Mouse (Mus musculus) liver, embryonic 15.5 days (tissue): ENCODE results near the gene Ttc16. TPM values are rescaled to one million over a fixed set of nuclear protein-coding genes. Genes with fewer than 3 reads are reported as not detected.

Source experiments
- ATAC-seq: fragments of 200-750 bp; cut with Nextera tagmentation; 2 replicates; pipeline ENCODE4 v1.8.0; 2017; ENCODE audit warnings: moderate number of reproducible peaks, mild to moderate bottlenecking, moderate library complexity; ENCODE audit not compliant: insufficient read depth
- H3K27ac ChIP-seq: fragments of 300-500 bp; sonication (generic); replicated peaks from 2 replicates; pipeline ENCODE4 v1.5.1; 2015; ENCODE audit warnings: mild to moderate bottlenecking, inconsistent platforms
- H3K27me3 ChIP-seq: fragments of 300-500 bp; sonication (generic); 2 replicates; pipeline ENCODE4 v1.6.1; 2015; ENCODE audit warnings: mild to moderate bottlenecking, inconsistent platforms
- H3K36me3 ChIP-seq: fragments of 300-500 bp; sonication (generic); replicated peaks from 2 replicates; pipeline ENCODE4 v1.6.1; 2015; ENCODE audit warnings: moderate library complexity, mild to moderate bottlenecking, inconsistent platforms
- H3K4me1 ChIP-seq: fragments of 300-500 bp; sonication (generic); replicated peaks from 2 replicates; pipeline ENCODE4 v1.6.1; 2015; ENCODE audit warnings: inconsistent platforms
- H3K4me2 ChIP-seq: fragments of 300-500 bp; sonication (generic); 2 replicates; pipeline ENCODE4 v1.6.1; 2015; ENCODE audit warnings: moderate library complexity, mild to moderate bottlenecking, inconsistent platforms
- H3K4me3 ChIP-seq: fragments of 300-500 bp; sonication (generic); replicated peaks from 2 replicates; pipeline ENCODE4 v1.5.1; 2015; ENCODE audit warnings: mild to moderate bottlenecking, inconsistent platforms
- H3K9ac ChIP-seq: fragments of 300-500 bp; sonication (generic); 2 replicates; pipeline ENCODE4 v1.6.1; 2015; ENCODE audit warnings: moderate library complexity, mild to moderate bottlenecking, inconsistent platforms
- H3K9me3 ChIP-seq: fragments of 300-500 bp; sonication (generic); replicated peaks from 2 replicates; pipeline ENCODE4 v1.6.1; 2016; ENCODE audit warnings: inconsistent platforms
- WGBS: fragments of 180-500 bp; shearing (Covaris S2); methylation state at CpG from one replicate; pipeline ENCODE4 v1.1.7; 2015; ENCODE audit warnings: mixed read lengths; ENCODE audit not compliant: insufficient replicate concordance; 5-methylcytosine and 5-hydroxymethylcytosine counted together
- polyA plus RNA-seq: library from polyadenylated mRNA; unstranded; fragments of >200 nt; fragmentation: Nextera tagmentation; extraction: Ambion mirVana; gene quantifications from 2 replicates; pipeline ENCODE4 v1.2.1, GENCODE M21; 2015

Gene Ttc16
- polyA plus RNA-seq, 1 experiment from 2014 or later = not detected

DNA sequence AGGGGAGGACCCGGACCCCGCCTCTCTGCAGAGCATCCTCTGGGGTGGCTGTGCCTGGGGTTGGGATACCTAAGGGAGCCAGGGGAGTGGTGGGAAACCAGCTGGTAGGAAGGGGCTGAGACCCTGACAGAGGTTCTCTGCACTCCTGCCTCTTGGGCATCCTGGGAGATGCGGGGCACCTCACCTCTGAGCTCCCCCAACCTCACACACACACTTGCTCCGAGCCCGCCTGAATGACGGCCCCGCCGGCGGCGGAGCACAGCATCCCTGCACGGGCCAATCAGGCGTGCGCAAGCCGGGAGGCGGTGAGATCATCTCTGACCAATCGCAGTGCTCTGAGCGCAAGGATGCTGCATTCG lies 33.3 kb downstream of the Ttc16 start:
- H3K4me1 ChIP-seq = peaks cover 6% of the 10 kb centered on the region
- H3K27ac ChIP-seq = no peak overlapping the region
- H3K9me3 ChIP-seq = no peaks in the 10 kb centered on the region
- 70% methylated on average over 18 of the region's 18 CpGs for WGBS
- H3K4me2 ChIP-seq = no peak overlapping the region
- no peak overlapping the region for H3K9ac ChIP-seq
- no peak for ATAC-seq
- H3K27me3 ChIP-seq = peaks cover 21% of the 10 kb centered on the region
- H3K4me3 ChIP-seq = no peak overlapping the region
- 0 out of 2 replicates have a peak, but pooled peaks cover 2% of the 10 kb centered on the region for H3K36me3 ChIP-seq

DNA sequence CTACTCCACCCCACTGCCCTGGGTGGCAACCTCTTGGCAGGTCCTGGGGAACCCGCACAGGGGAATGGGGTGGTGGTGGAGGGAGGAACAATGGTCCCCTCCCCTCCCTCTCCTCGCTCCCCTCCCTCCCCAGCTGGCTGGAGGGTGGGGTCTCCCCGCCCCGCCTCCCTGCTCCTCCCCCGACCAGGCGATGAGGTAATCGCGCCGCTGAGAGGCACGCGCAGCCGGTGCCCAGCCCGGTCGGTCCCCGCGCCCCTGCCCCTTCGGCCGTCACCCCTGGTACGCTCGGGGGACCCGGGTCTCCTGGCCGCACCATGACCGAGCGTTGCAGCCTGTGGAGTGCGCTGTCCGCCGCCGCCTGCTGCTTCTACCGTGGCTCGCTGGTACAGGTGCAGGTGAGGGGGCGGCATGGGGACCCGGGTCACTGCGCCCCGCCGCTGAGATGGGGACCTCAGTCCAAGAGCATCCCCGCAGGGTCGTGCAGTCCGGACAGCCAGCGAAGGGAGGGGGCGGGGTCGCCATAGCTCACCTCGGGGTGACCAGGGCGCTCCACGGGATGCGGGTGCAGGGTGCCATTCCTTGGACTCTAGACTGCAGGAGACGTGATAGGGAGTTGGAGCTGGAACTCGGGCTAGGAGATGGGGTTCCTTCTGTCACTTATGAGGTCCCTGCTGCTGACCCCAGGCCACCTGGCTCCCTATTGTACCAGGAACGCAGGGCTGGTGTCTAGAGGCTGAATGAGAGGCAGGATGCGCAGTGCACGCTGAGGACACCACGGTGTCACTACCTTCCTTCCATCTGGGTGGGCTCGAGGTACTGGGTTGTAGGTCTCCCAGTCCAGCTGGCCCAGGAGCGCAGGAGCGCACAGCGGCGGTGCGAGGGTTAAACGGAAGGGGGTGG lies 33.9 kb downstream of the Ttc16 start:
- H3K9me3 ChIP-seq = no peaks in the 10 kb centered on the region
- no peak for ATAC-seq

DNA sequence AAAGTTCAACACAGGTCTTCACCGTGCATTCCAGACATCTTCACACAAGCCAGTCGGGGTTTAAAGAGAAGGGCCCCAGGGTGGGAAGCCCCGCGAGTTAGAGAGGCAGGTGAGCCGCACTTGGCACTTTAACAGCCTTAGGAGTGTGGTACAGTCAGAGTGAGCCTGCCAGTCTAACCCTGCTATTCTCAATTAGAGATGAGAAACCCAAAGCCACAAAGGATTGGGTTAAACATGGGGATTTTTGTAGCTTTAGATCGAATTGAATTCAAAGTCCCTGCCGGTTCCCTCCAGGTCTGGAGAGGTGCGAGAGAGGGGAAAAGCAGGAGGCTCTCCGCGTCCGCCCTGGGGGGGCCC lies 34.5 kb downstream of the Ttc16 start, which contains the start of gene 6330409D20Rik:
Gene 6330409D20Rik (minus strand): TSS at position 101 of the 357 bp plus-strand sequence.
- no peak for ATAC-seq
- H3K27me3 ChIP-seq = peaks cover 21% of the 10 kb centered on the region
- H3K27ac ChIP-seq = no peak within 1 kb of the TSS
- H3K4me3 ChIP-seq = peak within 1 kb of the TSS; percentile 23; the same call in 1 of the 2 replicates
- H3K36me3 ChIP-seq = 0 out of 2 replicates have a peak, but pooled peaks cover 2% of the 10 kb centered on the region
- H3K4me1 ChIP-seq = peaks cover 15% of the 10 kb centered on the region
- peak within 1 kb of the TSS; percentile 59 for H3K4me2 ChIP-seq
- H3K9ac ChIP-seq = no peak within 1 kb of the TSS
- WGBS = 29% methylated on average over 11 of the region's 11 CpGs
- H3K9me3 ChIP-seq = no peaks in the 10 kb centered on the region

More for the DNA sequence above, 33.9 kb downstream of the Ttc16 start:
- H3K4me3 ChIP-seq = peak overlapping the region; percentile 23; the same call in 1 of the 2 replicates
- peak overlapping the region; percentile 59 for H3K4me2 ChIP-seq
- H3K27ac ChIP-seq = no peak overlapping the region
- H3K9ac ChIP-seq = no peak overlapping the region
- WGBS = 32% methylated on average over 56 of the region's 58 CpGs
- H3K4me1 ChIP-seq = peaks cover 11% of the 10 kb centered on the region
- H3K27me3 ChIP-seq = peaks cover 21% of the 10 kb centered on the region
- 0 out of 2 replicates have a peak, but pooled peaks cover 2% of the 10 kb centered on the region for H3K36me3 ChIP-seq

DNA sequence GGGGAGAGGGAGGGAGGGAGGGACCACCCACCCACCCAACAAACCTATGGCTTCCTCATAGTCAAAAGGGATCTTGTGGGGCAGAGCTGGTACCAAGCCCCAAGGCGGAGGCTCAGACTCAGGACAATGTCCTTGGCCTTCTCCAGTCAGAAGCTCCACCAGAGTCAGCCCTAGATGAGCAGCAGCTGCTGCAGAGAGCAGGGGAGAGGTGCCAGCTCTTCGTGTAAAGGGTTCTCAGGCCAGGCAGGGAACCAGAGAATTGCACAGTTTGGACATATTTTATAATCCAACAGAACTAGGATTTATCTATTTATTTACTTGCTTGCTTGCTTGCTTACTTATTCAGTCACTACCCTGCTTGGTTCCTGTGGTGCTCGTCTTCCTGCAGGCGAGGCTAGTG lies 36.1 kb downstream of the Ttc16 start:
- Histone ChIP-seq H3K4me1 (peaks cover 15% of the 10 kb centered on the region), H3K9ac (no peak overlapping the region), H3K27me3 (peaks cover 21% of the 10 kb centered on the region), H3K4me3 (no peak overlapping the region), H3K36me3 (no peaks in the 10 kb centered on the region), H3K9me3 (no peaks in the 10 kb centered on the region), H3K27ac (no peak overlapping the region), H3K4me2 (no peak overlapping the region)
- 56% methylated on average over 4 of the region's 4 CpGs for WGBS
- no peak for ATAC-seq

DNA sequence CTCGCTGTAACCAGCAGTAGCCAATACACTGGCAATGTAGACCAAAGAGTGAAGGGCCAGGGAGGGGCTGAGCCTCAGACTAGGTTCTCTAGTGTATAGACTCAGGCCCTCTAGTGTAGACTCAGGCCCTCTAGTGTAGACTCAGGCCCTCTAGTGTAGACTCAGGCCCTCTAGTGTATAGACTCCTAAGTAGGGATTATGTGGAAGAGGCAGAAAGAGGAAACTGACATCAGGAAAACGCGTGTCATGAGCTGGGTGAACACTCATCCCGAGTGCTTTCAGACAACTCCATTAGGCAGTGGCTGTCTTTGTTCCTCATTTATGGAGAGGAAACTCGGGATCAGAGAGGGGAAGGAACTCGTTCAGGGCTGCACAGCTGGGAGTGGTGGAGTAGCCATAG lies 38.4 kb downstream of the Ttc16 start:
- Histone ChIP-seq H3K36me3 (no peaks in the 10 kb centered on the region), H3K4me2 (no peak overlapping the region), H3K27me3 (peaks cover 15% of the 10 kb centered on the region), H3K9ac (no peak overlapping the region), H3K4me1 (peaks cover 15% of the 10 kb centered on the region), H3K4me3 (no peak overlapping the region), H3K27ac (no peak overlapping the region), H3K9me3 (no peaks in the 10 kb centered on the region)
- no peak for ATAC-seq
- 46% methylated on average over 6 of the region's 6 CpGs for WGBS

DNA sequence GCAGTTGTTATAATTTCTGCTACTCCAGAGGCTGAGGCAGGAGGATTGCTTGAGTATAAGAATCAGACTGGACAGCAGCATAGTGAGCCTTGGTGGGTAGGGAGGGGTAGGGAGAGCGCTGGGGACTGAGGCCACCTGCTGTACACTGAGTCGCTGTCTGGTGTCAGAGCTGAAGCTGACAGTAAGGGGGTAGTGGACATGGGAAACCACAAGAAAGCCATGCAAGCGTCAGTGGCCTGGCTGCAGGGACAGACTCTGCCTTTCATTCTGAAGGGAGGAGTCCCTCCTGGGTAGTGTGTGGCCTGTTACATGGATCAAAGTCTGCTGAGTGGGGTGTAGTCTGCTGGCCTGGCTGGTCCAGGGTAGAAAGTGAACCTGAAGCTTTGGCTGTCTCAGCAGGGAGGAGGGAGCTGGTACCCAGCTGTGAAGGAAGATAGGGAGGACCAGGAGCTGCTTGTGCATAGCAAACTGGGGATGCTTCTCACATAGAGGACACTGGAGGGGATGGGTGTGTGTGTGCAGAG lies 39.1 kb downstream of the Ttc16 start:
- 31% methylated on average over 3 of the region's 3 CpGs for WGBS
- 0 out of 2 replicates have a peak, but pooled peaks have one; percentile 22 for ATAC-seq
- Histone ChIP-seq H3K4me3 (no peak overlapping the region), H3K27ac (no peak overlapping the region), H3K9ac (no peak overlapping the region), H3K9me3 (no peaks in the 10 kb centered on the region), H3K4me1 (peaks cover 12% of the 10 kb centered on the region), H3K36me3 (no peaks in the 10 kb centered on the region), H3K27me3 (peaks cover 9% of the 10 kb centered on the region), H3K4me2 (no peak overlapping the region)

DNA sequence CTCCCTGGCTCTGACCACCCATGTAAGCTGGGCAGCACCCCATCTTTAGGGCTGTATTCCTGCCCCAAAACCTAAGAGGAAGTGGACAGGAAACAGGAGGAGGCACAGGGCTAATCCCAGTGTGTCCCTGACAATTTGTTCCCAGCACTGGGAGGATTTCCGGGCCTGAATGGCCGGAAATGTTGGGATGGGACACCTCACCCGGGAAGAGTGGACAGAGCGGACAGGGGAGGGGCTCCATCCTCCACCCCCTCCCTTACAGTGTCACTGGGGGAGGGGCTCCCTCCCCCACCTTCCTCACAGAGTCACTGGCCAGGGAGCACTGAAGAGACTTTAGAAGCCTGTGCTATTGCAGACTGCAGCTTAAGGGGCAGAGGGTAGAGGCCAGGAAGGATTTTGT lies 40.5 kb downstream of the Ttc16 start:
- Histone ChIP-seq H3K4me2 (no peak overlapping the region), H3K4me1 (peaks cover 11% of the 10 kb centered on the region; the same call in 1 of the 2 replicates), H3K4me3 (no peak overlapping the region), H3K27me3 (no peaks in the 10 kb centered on the region), H3K9me3 (no peaks in the 10 kb centered on the region), H3K27ac (no peak overlapping the region), H3K9ac (no peak overlapping the region), H3K36me3 (no peaks in the 10 kb centered on the region)
- WGBS = 33% methylated on average over 4 of the region's 4 CpGs
- ATAC-seq = peak; percentile 45; the same call in 1 of the 2 replicates

DNA sequence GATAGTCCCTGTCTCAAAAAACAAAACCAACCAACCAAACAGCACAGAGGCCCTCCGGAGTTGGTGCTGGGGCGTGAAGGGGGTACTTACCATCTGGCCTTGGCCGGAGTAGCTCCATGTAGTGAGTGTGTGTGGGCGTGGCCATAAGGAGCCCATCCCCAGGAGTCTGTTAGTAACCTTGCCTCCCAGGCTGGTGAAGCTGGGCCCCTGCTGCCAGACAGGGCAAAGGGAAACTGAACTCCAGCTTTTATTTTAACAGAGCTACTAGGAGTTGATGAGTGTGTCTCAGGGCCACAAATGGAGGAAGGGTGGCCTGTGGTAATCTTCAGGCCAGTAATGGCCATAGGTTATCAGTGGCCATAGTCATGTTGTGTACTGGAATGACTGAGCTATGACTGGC lies 41.0 kb downstream of the Ttc16 start:
- 35% methylated on average over 4 of the region's 4 CpGs for WGBS
- Histone ChIP-seq H3K4me1 (peaks cover 11% of the 10 kb centered on the region; the same call in 1 of the 2 replicates), H3K9ac (no peak overlapping the region), H3K4me2 (no peak overlapping the region), H3K27ac (0 out of 2 replicates have a peak overlapping the region, but pooled peaks have one; percentile 5), H3K9me3 (no peaks in the 10 kb centered on the region), H3K36me3 (no peaks in the 10 kb centered on the region), H3K27me3 (no peaks in the 10 kb centered on the region), H3K4me3 (no peak overlapping the region)
- 0 out of 2 replicates have a peak, but pooled peaks have one; percentile 2 for ATAC-seq

DNA sequence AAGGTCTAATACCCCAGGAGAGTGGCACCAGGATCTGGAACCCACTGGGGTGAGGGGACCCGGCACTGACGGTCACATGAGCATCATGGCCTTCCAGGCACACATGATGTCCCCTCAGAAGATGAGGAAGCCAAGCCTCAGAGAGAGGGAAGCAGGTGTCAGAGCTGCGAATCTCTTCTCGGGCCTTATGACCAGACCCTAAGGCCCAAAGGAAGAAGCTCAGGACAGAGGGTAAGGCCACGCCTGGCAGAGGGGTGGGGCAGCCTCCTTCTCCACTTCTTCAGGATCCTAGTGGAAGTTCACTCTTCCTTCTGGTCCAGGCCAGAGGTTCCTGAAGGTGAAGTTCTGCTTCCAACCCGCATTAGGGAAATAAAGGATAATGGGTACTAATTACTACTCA lies 42.7 kb downstream of the Ttc16 start:
- Histone ChIP-seq H3K4me1 (peaks cover 11% of the 10 kb centered on the region), H3K9me3 (no peaks in the 10 kb centered on the region), H3K27ac (no peak overlapping the region), H3K4me3 (no peak overlapping the region), H3K27me3 (no peaks in the 10 kb centered on the region), H3K36me3 (no peaks in the 10 kb centered on the region), H3K4me2 (no peak overlapping the region), H3K9ac (no peak overlapping the region)
- 66% methylated on average over 6 of the region's 6 CpGs for WGBS
- ATAC-seq = no peak

DNA sequence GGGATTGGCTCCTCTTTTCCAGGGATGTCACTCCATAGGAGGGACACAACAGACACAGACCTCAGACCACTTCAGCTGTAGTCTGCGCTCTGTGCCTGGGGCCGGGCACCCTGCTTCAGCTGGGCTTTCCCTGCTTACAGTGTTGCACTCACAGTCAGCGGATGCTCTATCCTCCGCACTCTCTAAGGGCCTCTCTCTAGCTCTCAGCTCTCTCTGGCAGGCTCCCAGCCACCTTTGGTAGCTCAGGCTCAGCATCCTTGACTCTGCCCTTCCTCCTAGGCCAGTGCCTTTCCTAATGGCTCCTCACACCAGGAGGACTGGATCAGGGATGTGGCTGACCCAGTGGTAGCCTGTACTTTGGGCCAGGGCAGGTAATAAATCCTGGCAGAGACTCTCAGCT lies 43.5 kb downstream of the Ttc16 start:
- Histone ChIP-seq H3K4me3 (no peak overlapping the region), H3K27ac (no peak overlapping the region), H3K9ac (no peak overlapping the region), H3K9me3 (no peaks in the 10 kb centered on the region), H3K27me3 (no peaks in the 10 kb centered on the region), H3K4me2 (no peak overlapping the region), H3K4me1 (peaks cover 18% of the 10 kb centered on the region), H3K36me3 (no peaks in the 10 kb centered on the region)
- WGBS = 80% methylated on average over 4 of the region's 4 CpGs
- no peak for ATAC-seq

DNA sequence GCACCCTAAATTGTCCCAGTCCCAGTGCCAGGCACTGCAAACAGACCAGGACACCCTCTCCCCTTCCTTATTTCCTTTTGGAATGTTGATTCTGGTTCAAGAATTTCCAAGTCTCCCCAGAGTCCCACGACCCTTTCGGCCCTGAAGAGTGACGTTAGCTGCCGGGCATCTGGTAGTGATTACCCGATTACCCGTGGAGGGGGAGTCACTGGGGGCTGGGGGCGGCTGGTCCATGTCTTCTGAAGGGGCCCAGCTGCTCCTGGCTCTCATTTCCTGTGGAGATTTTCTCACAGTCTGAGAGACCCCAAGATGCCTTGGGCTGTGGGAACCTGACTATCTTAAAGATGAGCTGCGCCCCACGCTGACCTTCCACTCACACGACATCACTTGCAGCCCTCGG lies 44.6 kb downstream of the Ttc16 start:
- 0 out of 2 replicates have a peak, but pooled peaks cover 3% of the 10 kb centered on the region for H3K36me3 ChIP-seq
- H3K9me3 ChIP-seq = no peaks in the 10 kb centered on the region
- H3K27me3 ChIP-seq = no peaks in the 10 kb centered on the region
- no peak overlapping the region for H3K9ac ChIP-seq
- no peak overlapping the region for H3K27ac ChIP-seq
- WGBS = 61% methylated on average over 11 of the region's 11 CpGs
- H3K4me3 ChIP-seq = no peak overlapping the region
- no peak overlapping the region for H3K4me2 ChIP-seq
- peaks cover 11% of the 10 kb centered on the region for H3K4me1 ChIP-seq
- no peak for ATAC-seq
